ENCODE assay signal across 9 mouse cellular contexts in the genomic region with DNA sequence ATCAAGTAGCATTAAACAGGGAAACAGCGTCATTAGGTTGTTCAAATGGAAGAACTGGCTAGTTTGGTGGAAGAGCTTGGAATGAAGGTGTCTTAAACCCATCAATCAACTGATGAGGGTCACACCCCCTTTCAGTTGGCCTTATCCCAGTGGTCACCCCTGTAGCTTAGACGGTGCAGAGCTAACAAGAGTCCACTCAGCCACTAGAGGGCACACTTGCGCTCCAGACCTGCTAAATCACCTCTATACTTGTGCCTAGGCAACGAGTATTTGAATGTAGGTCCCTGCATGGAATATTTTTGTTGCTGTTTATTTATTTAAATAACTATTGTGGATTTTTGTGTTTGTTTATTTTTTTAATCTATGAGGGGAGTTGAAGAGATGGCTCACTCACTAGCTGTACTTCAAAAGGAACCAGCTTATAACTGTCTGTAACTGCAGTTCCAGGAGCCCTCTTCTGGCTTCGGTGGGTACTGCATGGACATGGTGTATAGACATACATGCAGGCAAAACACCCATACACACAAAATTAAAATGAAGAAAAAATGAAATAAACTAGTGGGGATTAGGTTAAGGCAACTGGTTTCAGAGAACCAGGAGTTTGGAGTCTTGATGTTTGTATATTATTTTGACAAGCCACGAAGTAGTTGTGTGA. TPM values are rescaled to one million over a fixed set of nuclear protein-coding genes. Genes with fewer than 3 reads are reported as not detected.
DNase-seq lines count a peak whose midpoint lies in the region; ATAC-seq and TF ChIP-seq lines count a peak whose summit lies in the region.
"Had no signal": no experiment of that assay in that cellular context is flagged by ENCODE, and none has a peak within 500 bp of the region (broad histone marks: within the 10 kb centered on the region; RNA-seq: fewer than 3 reads in every experiment).

No protein-coding gene starts in this region.

- no peak for ATAC-seq in CD4-positive, CD25-positive, alpha-beta regulatory T cell, adult 4 months

- TF ChIP-seq POLR2A in small intestine, adult 2 months (IDR thresholded peaks at IDR 0.05; ENCODE audit: low read depth, low read length) = no peak

- H3K4me3 ChIP-seq in small intestine, adult 2 months (ENCODE audit: low read depth, low read length) = no peak overlapping the region
- H3K4me3 ChIP-seq: myocyte had no signal

- peak; percentile 81 for DNase-seq in CD4-positive, CD25-positive, alpha-beta regulatory T cell, adult 2 months (ENCODE audit: low read depth, low spot score)
- DNase-seq in layer of hippocampus, adult 11-12 months (ENCODE audit: low spot score) = peak; percentile 42
- DNase-seq in layer of hippocampus, postnatal 36 days = no peak
- peak; percentile 56 to 68 for DNase-seq in adrenal gland, postnatal 36 days
- peak; percentile 78 for DNase-seq in gastrocnemius, postnatal 10 days
- DNase-seq in lung, adult 18-20 months = peak; percentile 34 to 42

- 0 out of 2 replicates have a peak, but pooled peaks cover 1% of the 10 kb centered on the region for H3K36me3 ChIP-seq in small intestine, adult 2 months (ENCODE audit: control insufficient read depth, insufficient read depth, low read length)

- WGBS in small intestine, adult 2 months = 72% methylated on average over 6 of the region's 6 CpGs

- H3K27me3 ChIP-seq in small intestine, adult 2 months (ENCODE audit: control insufficient read depth, insufficient read depth, low read length) = no peaks in the 10 kb centered on the region

- peak; percentile 69; the same call in 1 of the 2 replicates for TF ChIP-seq CTCF in small intestine, adult 2 months (IDR thresholded peaks at IDR 0.05; ENCODE audit: extremely low read depth, insufficient read length, insufficient replicate concordance, low read depth, low read length)

- H3K27ac ChIP-seq in small intestine, adult 2 months (ENCODE audit: insufficient read depth, low read depth, low read length) = no peak overlapping the region

- no peaks in the 10 kb centered on the region; the same call in 1 of the 2 replicates for H3K4me1 ChIP-seq in small intestine, adult 2 months (ENCODE audit: control insufficient read depth, insufficient read depth, insufficient read length, low read length)

RNA-seq across cellular contexts. Expression of a gene that starts 52.2 kb away (rescaled TPM):
- polyA plus RNA-seq in CD4-positive, CD25-positive, alpha-beta regulatory T cell, adult 4 months (2017; shearing (Covaris generic)) = not detected
- 10 to 100 TPM in 1 of 2 experiments, 1 to 10 TPM in 1; 9.7 to 16.6 TPM for total RNA-seq in layer of hippocampus, postnatal 36 days (2021)
- total RNA-seq in adrenal gland, postnatal 36 days (2021) = 10 to 100 TPM; 36.8 to 47.6 TPM
- 10 to 100 TPM; 18.7 to 23.4 TPM for total RNA-seq in gastrocnemius, postnatal 10 days (2021)
- 139 and 456 TPM in 2 replicates for polyA plus RNA-seq in small intestine, adult 2 months (2012; rRNA removed)

Comparison
In these comparisons a context has a peak if more than half of its experiments do, and no peak if none do; other contexts are left out.
1. DNase-seq: peak in CD4-positive, CD25-positive, alpha-beta regulatory T cell, adult 2 months (single experiment), layer of hippocampus, adult 11-12 months (single experiment), adrenal gland, postnatal 36 days (2 of 2), gastrocnemius, postnatal 10 days (single experiment) and lung, adult 18-20 months (2 of 2); none in layer of hippocampus, postnatal 36 days (0 of 2).